Mouse (Mus musculus) small intestine, adult 2 months (tissue): Measurements from ENCODE around the gene Pkm. TPM values are rescaled to one million over a fixed set of nuclear protein-coding genes. Genes with fewer than 3 reads are reported as not detected.

ENCODE experiments used
- H3K27ac ChIP-seq: fragments of 200-500 bp; 2 replicates; pipeline ENCODE4 v1.5.1; 2012; ENCODE audit warnings: low read depth, low read length, control low read depth, inconsistent platforms; ENCODE audit not compliant: insufficient read depth
- H3K27me3 ChIP-seq: fragments of 200-500 bp; 2 replicates; pipeline ENCODE4 v1.6.1; 2012; ENCODE audit warnings: mild to moderate bottlenecking, moderate library complexity, low read length, inconsistent platforms; ENCODE audit not compliant: control insufficient read depth, insufficient read depth
- H3K36me3 ChIP-seq: fragments of 200-500 bp; 2 replicates; pipeline ENCODE4 v1.6.1; 2012; ENCODE audit warnings: mild to moderate bottlenecking, low read length, control low read depth, inconsistent platforms; ENCODE audit not compliant: control insufficient read depth, insufficient read depth
- H3K4me1 ChIP-seq: fragments of 200-500 bp; 2 replicates; pipeline ENCODE4 v1.6.1; 2012; ENCODE audit warnings: low read length, inconsistent platforms, mixed read lengths; ENCODE audit not compliant: control insufficient read depth, insufficient read depth, insufficient read length
- H3K4me3 ChIP-seq: fragments of 200-500 bp; 2 replicates; pipeline ENCODE4 v1.5.1; 2012; ENCODE audit warnings: low read depth, mild to moderate bottlenecking, control low read depth, inconsistent platforms, low read length, moderate library complexity
- CTCF ChIP-seq: fragments of 200-500 bp; IDR thresholded peaks from 2 replicates; pipeline ENCODE4 v1.5.1; 2012; ENCODE audit warnings: low read depth, mild to moderate bottlenecking, control low read depth, inconsistent platforms, low read length, moderate library complexity, mixed read lengths; ENCODE audit not compliant: insufficient replicate concordance, insufficient read length; ENCODE audit errors: extremely low read depth
- POLR2A ChIP-seq: fragments of 200-500 bp; IDR thresholded peaks from 2 replicates; pipeline ENCODE4 v1.6.1; 2012; ENCODE audit warnings: low read depth, mild to moderate bottlenecking, control low read depth, inconsistent platforms, low read length, moderate library complexity
- WGBS: fragments of 180-500 bp; shearing (Covaris S2); methylation state at CpG from one replicate; pipeline ENCODE4 v1.1.7; 2018; 5-methylcytosine and 5-hydroxymethylcytosine counted together
- polyA plus RNA-seq: library from polyadenylated mRNA; depleted of rRNA; stranded (reverse); fragments of >200 nt; gene quantifications from 2 replicates; pipeline ENCODE4 v1.2.3, GENCODE M21; 2012

Gene Pkm
- polyA plus RNA-seq, 1 experiment: 1,082 TPM

DNA sequence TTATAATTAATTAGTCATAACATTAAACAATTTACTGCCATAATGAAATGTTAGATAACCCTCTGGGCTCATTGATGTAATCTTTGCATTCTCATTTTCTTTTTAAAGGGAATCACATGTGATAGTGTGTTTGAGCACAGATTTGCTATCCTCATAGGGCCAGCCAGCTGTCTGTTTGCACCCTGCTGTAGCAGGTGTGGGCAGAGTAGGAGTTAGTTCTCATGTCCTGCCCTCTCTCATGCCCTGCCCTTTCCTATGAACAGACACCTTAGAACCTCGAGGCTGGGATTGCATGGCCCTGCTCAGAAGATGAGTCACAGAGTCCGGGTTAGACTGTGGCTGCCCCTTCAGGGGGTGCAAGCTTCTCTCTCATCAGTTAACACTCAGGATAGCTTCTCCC, 17.3 kb downstream of the Pkm start:
- Histone ChIP-seq H3K4me1 (peaks cover 3% of the 10 kb centered on the region; the same call in 1 of the 2 replicates), H3K36me3 (peaks cover 91% of the 10 kb centered on the region), H3K27me3 (no peaks in the 10 kb centered on the region), H3K27ac (no peak overlapping the region), H3K4me3 (no peak overlapping the region)
- WGBS: 41% methylated on average over 2 of the region's 2 CpGs
- TF ChIP-seq CTCF: no peak
- TF ChIP-seq POLR2A: no peak

DNA sequence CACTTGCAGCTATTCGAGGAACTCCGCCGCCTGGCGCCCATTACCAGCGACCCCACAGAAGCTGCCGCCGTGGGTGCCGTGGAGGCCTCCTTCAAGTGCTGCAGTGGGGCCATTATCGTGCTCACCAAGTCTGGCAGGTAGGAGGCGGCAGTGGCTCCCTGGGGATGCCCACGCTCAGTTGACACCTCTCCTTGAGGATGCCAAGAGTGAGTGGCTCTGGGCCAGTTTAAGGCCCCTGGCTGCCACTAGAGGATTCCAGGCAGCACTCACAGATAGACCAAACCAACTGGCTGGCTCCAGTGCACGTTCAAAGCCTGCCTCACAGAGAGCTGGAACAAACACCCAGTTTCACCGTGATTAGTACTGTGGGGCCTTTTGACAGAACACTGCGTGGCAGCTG, 19.4 kb downstream of the Pkm start:
- Histone ChIP-seq H3K27me3 (no peaks in the 10 kb centered on the region), H3K36me3 (peaks cover 84% of the 10 kb centered on the region), H3K4me3 (no peak overlapping the region), H3K4me1 (peaks cover 6% of the 10 kb centered on the region; the same call in 1 of the 2 replicates), H3K27ac (no peak overlapping the region)
- WGBS: 92% methylated on average over 14 of the region's 14 CpGs
- TF ChIP-seq CTCF (no peak), POLR2A (no peak)

DNA sequence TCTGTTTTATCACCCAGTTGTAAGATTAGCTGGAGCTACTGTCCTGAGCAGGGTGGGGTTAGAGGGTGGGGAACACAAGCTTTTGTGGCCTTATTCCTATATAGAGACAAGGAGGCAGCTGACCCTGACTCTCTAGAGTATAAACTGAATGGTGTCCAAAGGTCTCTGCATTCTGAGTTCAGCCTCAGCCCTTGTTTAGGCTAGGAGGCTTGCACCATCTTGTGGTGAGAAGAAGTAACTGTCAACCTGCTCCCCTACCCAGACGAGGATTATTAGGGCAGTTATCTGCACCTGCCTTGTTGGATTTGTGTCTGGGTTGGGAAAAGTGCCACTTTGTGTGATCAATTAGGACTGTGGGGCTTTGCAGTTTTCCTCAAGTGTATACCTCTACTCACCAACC, 22.1 kb downstream of the Pkm start:
- Histone ChIP-seq H3K4me1 (peaks cover 6% of the 10 kb centered on the region; the same call in 1 of the 2 replicates), H3K27me3 (no peaks in the 10 kb centered on the region), H3K4me3 (no peak overlapping the region), H3K27ac (no peak overlapping the region), H3K36me3 (peaks cover 58% of the 10 kb centered on the region)
- WGBS: 3% methylated on average over 1 of the region's 1 CpGs
- TF ChIP-seq POLR2A (no peak), CTCF (0 out of 2 replicates have a peak, but pooled peaks have one; percentile 31)

DNA sequence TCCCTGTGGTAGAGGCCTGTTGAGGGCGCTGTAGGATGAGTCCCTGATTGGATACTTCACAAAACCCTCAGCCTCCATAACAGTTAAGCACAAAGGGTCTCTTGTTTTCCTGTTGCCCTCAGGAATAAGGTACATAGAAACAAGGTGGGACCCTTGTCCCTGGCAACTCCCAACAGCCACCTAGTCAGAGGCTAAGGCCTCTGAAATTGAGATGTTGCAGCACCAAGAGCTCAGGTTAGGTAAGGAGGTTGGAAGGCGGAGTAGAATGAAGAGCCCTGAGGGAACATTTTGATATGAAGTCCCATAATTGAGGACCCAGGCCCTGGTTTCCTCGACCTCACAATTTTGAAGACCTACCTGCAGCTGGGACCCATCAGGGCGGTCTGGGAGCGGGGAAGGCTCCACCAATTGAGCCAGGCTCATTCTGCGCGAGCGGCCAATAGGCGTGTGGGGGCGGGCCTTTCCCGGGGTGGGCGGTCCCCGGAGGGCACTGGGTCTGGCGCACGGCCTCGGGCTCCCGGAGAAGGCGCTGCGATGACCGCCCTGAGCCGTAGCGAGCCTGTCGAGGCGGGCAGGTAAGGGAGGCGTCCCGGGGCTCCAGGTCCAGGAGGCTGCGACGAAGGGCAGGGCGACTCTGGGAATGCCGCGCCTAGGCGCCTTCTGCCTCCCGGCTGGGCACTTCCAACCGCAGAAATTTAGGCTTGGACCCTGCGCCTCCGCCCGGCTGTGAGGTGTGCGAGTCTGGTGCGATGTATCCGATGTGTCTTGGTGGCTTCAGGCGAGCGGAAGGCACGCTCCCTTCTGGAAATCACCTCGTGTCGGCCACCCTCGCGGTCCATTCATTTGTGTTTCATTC, 23.7 kb downstream of the Pkm start, which contains the start of gene Gramd2:
Gene Gramd2 (plus strand): TSS at position 467 of the 856 bp plus-strand sequence.
- 4% methylated on average over 47 of the region's 47 CpGs for WGBS
- H3K27me3 ChIP-seq: no peaks in the 10 kb centered on the region
- peak within 1 kb of the TSS; percentile 61 for H3K4me3 ChIP-seq
- H3K4me1 ChIP-seq: peaks cover 6% of the 10 kb centered on the region; the same call in 1 of the 2 replicates
- TF ChIP-seq POLR2A (peak; percentile 85; the same call in 1 of the 2 replicates), CTCF (no peak)
- peak within 1 kb of the TSS; percentile 32; the same call in 1 of the 2 replicates for H3K27ac ChIP-seq
- peaks cover 44% of the 10 kb centered on the region for H3K36me3 ChIP-seq

DNA sequence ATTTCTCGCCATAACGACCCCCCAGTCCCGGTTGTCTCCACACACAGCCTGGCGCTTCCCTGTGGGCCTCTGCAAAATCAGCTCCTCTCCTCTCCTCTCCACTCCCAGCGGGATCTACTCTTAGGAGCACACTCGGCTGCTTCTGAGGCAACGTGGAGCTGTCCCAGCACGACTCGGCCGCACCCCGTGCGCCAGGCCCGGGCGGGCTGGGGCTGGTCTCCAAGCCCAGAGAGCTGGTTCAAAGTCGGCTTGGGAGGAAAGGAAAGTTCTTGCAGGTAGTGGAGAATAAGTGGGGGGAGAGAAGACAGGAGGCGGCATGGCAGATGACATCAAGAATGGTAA, 24.3 kb downstream of the Pkm start:
- Histone ChIP-seq H3K27ac (peak overlapping the region; percentile 32; the same call in 1 of the 2 replicates), H3K4me1 (peaks cover 6% of the 10 kb centered on the region; the same call in 1 of the 2 replicates)
- WGBS: 20% methylated on average over 16 of the region's 16 CpGs

DNA sequence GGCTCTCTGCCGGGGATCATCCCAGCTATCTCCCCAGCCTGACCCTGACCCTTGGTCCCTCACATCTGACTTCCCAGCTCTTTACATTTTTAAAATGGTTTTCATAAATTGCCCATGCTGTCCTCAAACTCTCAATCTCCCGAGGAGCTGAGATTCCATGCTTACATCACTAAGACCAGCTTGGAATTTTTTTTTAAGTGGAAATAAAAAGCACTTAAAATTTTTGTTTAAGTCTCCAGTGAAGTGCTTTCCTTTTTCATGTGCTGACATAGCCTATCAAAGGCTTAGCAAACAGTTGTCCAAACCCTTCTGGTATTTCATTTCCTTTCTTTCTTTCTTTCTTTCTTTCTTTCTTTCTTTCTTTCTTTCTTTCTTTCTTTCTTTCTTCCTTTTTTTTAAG, 27.9 kb downstream of the Pkm start:
- no peak overlapping the region for H3K27ac ChIP-seq
- peaks cover 3% of the 10 kb centered on the region; the same call in 1 of the 2 replicates for H3K4me1 ChIP-seq
- WGBS: 34% methylated on average over 2 of the region's 2 CpGs
- no peak overlapping the region for H3K4me3 ChIP-seq
- peaks cover 7% of the 10 kb centered on the region for H3K36me3 ChIP-seq
- no peak for TF ChIP-seq CTCF
- TF ChIP-seq POLR2A: no peak
- no peaks in the 10 kb centered on the region for H3K27me3 ChIP-seq

More for the DNA sequence above, 24.3 kb downstream of the Pkm start:
- TF ChIP-seq CTCF (no peak), POLR2A (no peak)
- H3K27me3 ChIP-seq: no peaks in the 10 kb centered on the region
- peak overlapping the region; percentile 61 for H3K4me3 ChIP-seq
- peaks cover 38% of the 10 kb centered on the region for H3K36me3 ChIP-seq

DNA sequence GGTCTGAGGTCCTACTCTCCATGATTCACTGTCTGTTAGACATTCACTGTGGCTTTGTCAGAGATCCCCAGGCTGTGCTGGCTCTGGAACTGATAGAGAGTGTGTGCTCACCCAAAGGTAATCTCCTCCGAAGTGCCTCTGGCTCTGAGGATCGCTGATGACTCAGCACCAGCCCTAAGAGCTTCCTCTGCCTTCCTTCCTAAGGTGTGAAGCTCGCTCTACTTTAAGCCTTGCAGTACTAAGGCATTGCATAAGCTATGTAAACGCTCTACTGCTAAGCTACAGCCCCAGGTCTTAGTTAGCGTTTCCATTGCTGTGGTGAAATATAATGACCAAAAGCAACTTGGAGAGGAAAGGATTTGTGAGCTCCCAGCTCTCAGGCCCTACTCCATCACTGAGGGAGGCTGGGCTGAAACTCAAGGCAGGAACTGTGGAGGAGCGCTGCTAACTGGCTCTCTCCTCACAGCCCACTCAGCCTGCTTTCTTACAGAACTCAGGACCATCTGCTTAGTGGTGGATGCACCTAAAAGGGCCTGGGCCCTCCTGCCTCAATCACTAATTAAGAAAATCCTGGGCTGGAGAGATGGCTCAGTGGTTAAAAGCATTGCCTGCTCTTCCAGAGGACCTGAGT, 31.4 kb downstream of the Pkm start:
- TF ChIP-seq POLR2A (no peak), CTCF (no peak)
- no peaks in the 10 kb centered on the region for H3K36me3 ChIP-seq
- H3K27me3 ChIP-seq: no peaks in the 10 kb centered on the region
- no peak overlapping the region for H3K4me3 ChIP-seq
- no peak overlapping the region for H3K27ac ChIP-seq
- 37% methylated on average over 6 of the region's 6 CpGs for WGBS
- H3K4me1 ChIP-seq: peaks cover 10% of the 10 kb centered on the region; the same call in 1 of the 2 replicates
